Mouse (Mus musculus) midbrain, embryonic 12.5 days (tissue): Measurements from ENCODE around the gene Gm28043. TPM values are rescaled to one million over a fixed set of nuclear protein-coding genes. Genes with fewer than 3 reads are reported as not detected.
A peak's percentile ranks its signal among the peaks of the same experiment; 100 is the strongest.
"Not testable (repeated sequence)": the region's sequence is repeated elsewhere in the genome, so short reads cannot be mapped to it uniquely, and the experiment has no call there.

Experiments
- ATAC-seq: fragments of 200-750 bp; cut with Nextera tagmentation; 2 replicates; pipeline ENCODE4 v1.8.0; 2017; ENCODE audit warnings: low read depth, moderate TSS enrichment, moderate library complexity; ENCODE audit not compliant: low FRiP score
- H3K27ac ChIP-seq: fragments of 300-500 bp; sonication (generic); replicated peaks from 2 replicates; pipeline ENCODE4 v1.5.1; 2016; ENCODE audit warnings: mild to moderate bottlenecking
- H3K27me3 ChIP-seq: fragments of 300-500 bp; sonication (generic); 2 replicates; pipeline ENCODE4 v1.6.1; 2016; ENCODE audit warnings: mild to moderate bottlenecking
- H3K36me3 ChIP-seq: fragments of 300-500 bp; sonication (generic); 2 replicates; pipeline ENCODE4 v1.6.1; 2016
- H3K4me1 ChIP-seq: fragments of 300-500 bp; sonication (generic); 2 replicates; pipeline ENCODE4 v1.6.1; 2016
- H3K4me2 ChIP-seq: fragments of 300-500 bp; sonication (generic); replicated peaks from 2 replicates; pipeline ENCODE4 v1.6.1; 2016; ENCODE audit warnings: mild to moderate bottlenecking, moderate library complexity
- H3K4me3 ChIP-seq: fragments of 300-500 bp; sonication (generic); 2 replicates; pipeline ENCODE4 v1.5.1; 2016; ENCODE audit warnings: mild to moderate bottlenecking
- H3K9ac ChIP-seq: fragments of 300-500 bp; sonication (generic); replicated peaks from 2 replicates; pipeline ENCODE4 v1.6.1; 2016; ENCODE audit warnings: mild to moderate bottlenecking, moderate library complexity
- H3K9me3 ChIP-seq: fragments of 300-500 bp; sonication (generic); 2 replicates; pipeline ENCODE4 v1.6.1; 2016; ENCODE audit warnings: mild to moderate bottlenecking
- WGBS: fragments of 180-500 bp; shearing (Covaris S2); methylation state at CpG from one replicate; pipeline ENCODE4 v1.1.7; 2016; 5-methylcytosine and 5-hydroxymethylcytosine counted together
- polyA plus RNA-seq: library from polyadenylated mRNA; unstranded; fragments of >200 nt; fragmentation: Nextera tagmentation; extraction: Ambion mirVana; gene quantifications from 2 replicates; pipeline ENCODE4 v1.2.1, GENCODE M21; 2016

The Gm28043 gene
- polyA plus RNA-seq, 1 experiment from 2014 or later: 5.0 TPM

DNA sequence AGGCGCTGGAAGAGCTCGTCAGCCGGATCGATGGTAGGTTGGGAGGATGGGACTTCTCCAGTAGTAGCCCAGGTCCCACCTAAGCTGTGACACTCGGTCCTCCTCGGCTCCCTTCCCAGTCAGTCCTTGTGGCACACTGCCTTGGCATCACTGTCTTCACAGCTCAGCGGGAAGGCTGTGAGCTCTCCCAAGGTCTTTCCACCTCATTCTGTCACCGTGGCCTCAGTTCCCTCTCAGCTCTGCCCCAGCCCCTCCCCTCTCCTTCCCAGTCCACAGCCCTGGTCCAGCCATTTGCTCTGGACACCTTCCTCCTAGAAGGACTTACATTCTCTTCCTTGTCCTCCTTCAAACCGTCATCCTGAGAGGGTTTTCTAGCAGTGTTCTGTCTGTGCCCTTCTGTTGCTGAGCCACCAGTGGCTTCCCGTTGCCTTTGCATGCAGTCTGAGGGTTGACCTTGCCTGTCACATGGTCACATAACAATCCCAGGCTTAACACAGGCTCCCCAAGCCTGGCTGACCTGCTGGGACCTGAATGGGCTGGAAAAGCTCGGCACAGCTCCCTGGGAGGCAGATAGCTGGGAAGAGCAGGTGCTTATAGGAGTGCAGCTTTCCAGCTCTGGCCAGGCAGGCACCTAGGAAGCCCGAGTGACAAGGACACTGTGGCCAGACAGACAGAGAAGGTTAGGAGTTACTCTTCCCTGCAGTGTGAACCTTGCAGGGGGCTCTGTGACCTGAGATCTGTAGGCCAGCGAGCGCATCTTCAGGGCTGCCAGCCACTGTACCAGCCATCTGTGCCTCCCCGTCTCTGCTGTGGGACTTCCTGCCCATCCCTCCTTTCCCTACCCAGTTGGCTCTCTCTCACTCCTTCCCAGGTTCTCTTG, 18.5 kb upstream of the Gm28043 start:
- Histone ChIP-seq H3K4me1 (peaks cover 15% of the 10 kb centered on the region), H3K36me3 (peaks cover 59% of the 10 kb centered on the region), H3K9me3 (no peaks in the 10 kb centered on the region), H3K4me2 (no peak overlapping the region), H3K4me3 (no peak overlapping the region), H3K9ac (peak overlapping the region; percentile 34; the same call in 1 of the 2 replicates), H3K27me3 (no peaks in the 10 kb centered on the region), H3K27ac (0 out of 2 replicates have a peak overlapping the region, but pooled peaks have one; percentile 43)
- WGBS: 81% methylated on average over 15 of the region's 15 CpGs
- ATAC-seq: no peak

DNA sequence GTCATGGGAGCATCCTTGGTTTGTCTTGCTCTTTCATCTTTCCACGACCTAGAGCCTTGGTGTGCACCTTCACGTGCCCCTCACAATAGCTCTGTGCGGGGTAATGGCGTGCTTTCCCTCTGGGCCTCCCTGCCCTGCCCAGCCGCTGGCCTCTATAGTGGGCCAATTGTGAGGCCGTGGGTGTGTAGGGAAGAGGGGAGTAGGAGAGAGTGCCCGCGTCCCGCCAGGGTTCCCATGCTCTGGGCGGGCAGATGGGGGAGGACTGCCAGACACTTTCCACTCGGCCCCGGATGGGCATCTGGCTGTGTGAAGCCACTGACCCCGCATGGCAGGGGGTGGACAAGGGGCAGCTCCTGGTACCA, 17.9 kb upstream of the Gm28043 start:
- 80% methylated on average over 13 of the region's 13 CpGs for WGBS
- Histone ChIP-seq H3K27me3 (no peaks in the 10 kb centered on the region), H3K36me3 (peaks cover 64% of the 10 kb centered on the region), H3K4me2 (no peak overlapping the region), H3K27ac (peak overlapping the region; percentile 43; the same call in 1 of the 2 replicates), H3K4me1 (peaks cover 15% of the 10 kb centered on the region), H3K9ac (0 out of 2 replicates have a peak overlapping the region, but pooled peaks have one; percentile 34), H3K4me3 (no peak overlapping the region), H3K9me3 (no peaks in the 10 kb centered on the region)
- ATAC-seq: no peak

DNA sequence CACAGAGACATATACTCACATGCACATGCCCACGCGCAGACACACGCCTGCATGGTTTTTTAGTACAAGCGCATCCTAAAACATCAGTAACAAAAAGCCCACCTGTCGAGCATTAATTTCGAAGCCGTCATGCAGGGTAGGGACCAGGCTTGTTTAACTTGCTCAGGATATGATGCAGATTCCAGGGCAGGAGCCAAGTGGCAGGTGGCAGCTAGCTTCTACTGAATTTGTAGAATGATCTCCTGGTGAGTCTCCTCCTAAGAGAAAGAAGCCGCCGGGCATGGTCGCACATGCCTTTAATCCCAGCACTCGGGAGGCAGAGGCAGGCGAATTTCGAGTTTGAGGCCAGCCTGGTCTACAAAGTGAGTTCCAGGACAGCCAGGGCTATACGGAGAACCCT, 15.6 kb upstream of the Gm28043 start:
- Histone ChIP-seq H3K36me3 (peaks cover 73% of the 10 kb centered on the region), H3K9ac (no peak overlapping the region), H3K27me3 (no peaks in the 10 kb centered on the region), H3K27ac (no peak overlapping the region), H3K4me3 (no peak overlapping the region), H3K9me3 (no peaks in the 10 kb centered on the region), H3K4me1 (peaks cover 15% of the 10 kb centered on the region), H3K4me2 (no peak overlapping the region)
- no peak for ATAC-seq
- 94% methylated on average over 14 of the region's 14 CpGs for WGBS

DNA sequence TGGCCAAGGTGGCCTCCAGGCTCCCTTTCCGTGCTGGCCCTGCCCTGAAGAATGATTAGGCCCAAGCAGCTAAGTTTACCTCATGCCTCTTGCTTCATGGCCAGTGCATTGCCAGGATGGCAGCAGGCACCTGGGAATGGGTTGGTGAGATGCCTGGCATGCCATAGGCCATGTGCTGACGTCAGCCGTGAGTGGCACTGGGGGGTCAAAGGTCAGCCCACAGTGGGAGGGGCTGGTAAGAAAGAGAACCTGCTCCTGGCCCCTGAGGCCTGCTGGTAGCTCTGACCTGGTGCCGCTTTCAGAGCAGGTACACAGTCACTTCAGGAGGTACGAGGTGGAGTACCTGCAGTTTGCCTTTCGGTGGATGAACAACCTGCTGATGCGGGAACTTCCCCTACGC, 15.1 kb upstream of the Gm28043 start:
- ATAC-seq: no peak
- no peak overlapping the region for H3K27ac ChIP-seq
- H3K4me1 ChIP-seq: peaks cover 15% of the 10 kb centered on the region
- H3K9me3 ChIP-seq: no peaks in the 10 kb centered on the region
- peaks cover 74% of the 10 kb centered on the region for H3K36me3 ChIP-seq
- H3K27me3 ChIP-seq: no peaks in the 10 kb centered on the region
- WGBS: 94% methylated on average over 8 of the region's 8 CpGs
- no peak overlapping the region for H3K4me2 ChIP-seq
- H3K9ac ChIP-seq: no peak overlapping the region
- H3K4me3 ChIP-seq: no peak overlapping the region

DNA sequence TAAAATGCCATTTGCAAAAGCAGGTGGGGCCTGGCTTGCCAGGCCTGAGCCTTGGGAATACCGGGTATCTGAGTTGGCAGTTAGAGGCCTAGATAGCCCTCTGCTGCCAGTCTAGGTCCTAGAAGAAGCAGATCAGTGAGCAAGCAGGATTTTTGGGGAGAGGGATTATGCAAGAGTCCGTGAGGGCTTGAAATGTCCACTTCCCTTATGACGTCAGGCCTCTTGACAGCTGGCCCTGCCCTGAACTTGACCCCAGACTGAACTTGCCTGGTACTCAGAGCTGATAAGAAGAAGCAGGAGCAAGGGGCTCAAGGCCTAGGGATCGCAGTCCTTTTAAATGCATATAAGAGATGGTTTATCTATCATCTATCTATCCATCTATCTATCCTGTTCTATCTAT, 13.3 kb upstream of the Gm28043 start:
- Histone ChIP-seq H3K9me3 (no peaks in the 10 kb centered on the region), H3K27me3 (no peaks in the 10 kb centered on the region), H3K4me1 (peaks cover 13% of the 10 kb centered on the region), H3K4me2 (no peak overlapping the region), H3K9ac (no peak overlapping the region), H3K27ac (no peak overlapping the region), H3K36me3 (peaks cover 73% of the 10 kb centered on the region), H3K4me3 (no peak overlapping the region)
- no peak for ATAC-seq
- 75% methylated on average over 4 of the region's 4 CpGs for WGBS

DNA sequence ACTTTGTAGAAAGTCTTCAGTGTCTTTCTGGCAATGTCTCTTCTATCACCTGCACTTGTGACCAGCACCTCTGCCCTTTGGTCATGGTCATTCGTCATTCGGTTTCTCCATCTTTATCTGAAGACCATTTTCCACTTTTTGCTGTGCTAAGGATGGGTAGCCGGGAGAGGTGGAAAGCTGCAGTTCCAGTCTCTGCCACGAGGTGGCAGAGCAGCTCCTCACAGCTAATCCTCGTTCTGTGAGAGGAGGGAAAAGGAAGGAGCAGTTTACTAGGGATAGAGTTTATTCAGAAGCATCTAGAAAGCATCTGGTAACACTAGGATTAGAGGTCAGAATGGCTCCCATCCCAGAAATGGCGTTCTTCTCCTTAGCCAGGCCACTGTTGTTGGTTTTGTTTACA, 11.4 kb upstream of the Gm28043 start:
- peaks cover 62% of the 10 kb centered on the region for H3K36me3 ChIP-seq
- no peak overlapping the region for H3K4me3 ChIP-seq
- H3K27ac ChIP-seq: no peak overlapping the region
- no peak overlapping the region for H3K4me2 ChIP-seq
- ATAC-seq: no peak
- no peaks in the 10 kb centered on the region for H3K9me3 ChIP-seq
- 25% methylated on average over 6 of the region's 6 CpGs for WGBS
- H3K27me3 ChIP-seq: no peaks in the 10 kb centered on the region
- no peaks in the 10 kb centered on the region for H3K4me1 ChIP-seq
- H3K9ac ChIP-seq: no peak overlapping the region

DNA sequence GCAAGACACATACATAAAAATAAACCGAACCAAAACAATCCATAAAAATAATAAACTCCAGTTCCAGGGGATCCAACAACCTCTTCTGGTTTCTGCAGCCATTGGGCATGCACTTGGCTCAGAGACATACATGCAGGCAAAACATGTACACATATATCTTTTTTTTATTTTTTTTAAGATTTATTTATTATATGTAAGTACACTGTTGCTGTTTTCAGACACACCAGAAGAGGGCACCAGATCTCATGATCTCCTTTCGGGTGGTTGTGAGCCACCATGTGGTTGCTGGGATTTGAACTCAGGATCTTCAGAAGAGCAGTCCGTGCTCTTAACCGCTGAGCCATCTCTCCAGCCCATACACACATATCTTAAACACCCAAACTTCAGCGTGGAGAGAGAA, 1.2 kb upstream of the Gm28043 start:
- H3K4me3 ChIP-seq, H3K36me3 ChIP-seq, H3K27ac ChIP-seq, H3K9me3 ChIP-seq, ATAC-seq, H3K27me3 ChIP-seq, H3K4me2 ChIP-seq, H3K9ac ChIP-seq: not testable (repeated sequence)
- H3K4me1 ChIP-seq: peaks cover 31% of the 10 kb centered on the region
- 86% methylated on average over 5 of the region's 5 CpGs for WGBS

DNA sequence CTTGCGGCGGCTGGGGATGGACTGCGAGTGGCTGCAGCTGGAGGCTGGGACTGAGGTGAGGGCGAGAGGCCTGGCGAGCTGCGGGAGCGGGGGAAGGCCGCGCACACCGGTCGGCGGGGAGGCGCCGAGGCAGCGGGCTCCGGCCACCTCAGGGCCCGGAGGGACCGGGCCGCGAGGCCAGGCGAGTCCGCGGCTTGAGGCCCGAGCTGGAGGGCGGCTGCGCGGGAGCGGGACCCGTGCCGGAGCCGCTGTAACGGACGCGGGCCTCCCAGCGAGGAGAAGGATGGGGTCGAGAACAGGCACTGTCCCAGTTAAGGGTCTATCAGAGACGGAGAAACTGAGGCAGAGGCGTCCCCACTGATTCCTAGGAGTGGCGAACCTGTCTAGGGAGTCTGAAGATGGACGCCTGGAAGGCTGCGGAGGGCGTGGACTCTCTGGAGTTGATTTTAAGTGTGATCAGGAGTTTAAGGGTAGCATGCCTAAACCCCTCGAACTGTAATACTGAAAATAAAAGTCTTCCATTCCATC, 412 bp downstream of the Gm28043 start:
- H3K27me3 ChIP-seq: no peaks in the 10 kb centered on the region
- 0 out of 2 replicates have a peak, but pooled peaks have one; percentile 2 for ATAC-seq
- under 1% methylated on average over 42 of the region's 43 CpGs for WGBS

DNA sequence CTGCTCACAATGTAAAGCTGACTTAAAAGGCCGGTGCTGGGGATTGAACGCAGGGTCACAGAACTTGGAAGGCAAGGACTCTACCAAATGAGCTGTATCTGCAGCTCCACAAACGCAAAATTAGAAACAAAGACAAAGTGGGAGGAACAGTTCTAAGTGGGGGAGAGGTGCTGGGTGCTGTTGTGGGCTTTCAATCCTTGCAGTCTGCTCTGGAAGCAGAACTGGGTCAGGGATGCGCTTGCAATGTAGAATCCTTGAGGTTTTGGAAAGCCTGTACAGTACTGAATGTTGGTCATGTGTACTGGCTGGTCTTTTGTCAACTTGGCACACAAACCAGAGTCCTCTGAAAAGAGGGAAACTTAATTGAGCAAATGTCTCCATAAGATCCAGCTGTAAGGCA, 940 bp downstream of the Gm28043 start:
- Histone ChIP-seq H3K4me3 (peak overlapping the region; percentile 96), H3K4me2 (peak overlapping the region; percentile 91), H3K9ac (peak overlapping the region; percentile 97), H3K9me3 (no peaks in the 10 kb centered on the region), H3K27ac (peak overlapping the region; percentile 96; the same call in 1 of the 2 replicates), H3K4me1 (peaks cover 31% of the 10 kb centered on the region), H3K36me3 (peaks cover 22% of the 10 kb centered on the region), H3K27me3 (no peaks in the 10 kb centered on the region)
- no peak for ATAC-seq
- 12% methylated on average over 4 of the region's 4 CpGs for WGBS

More for the DNA sequence above, 412 bp downstream of the Gm28043 start:
- Histone ChIP-seq H3K4me3 (peak overlapping the region; percentile 96), H3K4me1 (peaks cover 31% of the 10 kb centered on the region), H3K9me3 (no peaks in the 10 kb centered on the region), H3K4me2 (peak overlapping the region; percentile 91), H3K36me3 (peaks cover 19% of the 10 kb centered on the region), H3K27ac (peak overlapping the region; percentile 96), H3K9ac (peak overlapping the region; percentile 97)

DNA sequence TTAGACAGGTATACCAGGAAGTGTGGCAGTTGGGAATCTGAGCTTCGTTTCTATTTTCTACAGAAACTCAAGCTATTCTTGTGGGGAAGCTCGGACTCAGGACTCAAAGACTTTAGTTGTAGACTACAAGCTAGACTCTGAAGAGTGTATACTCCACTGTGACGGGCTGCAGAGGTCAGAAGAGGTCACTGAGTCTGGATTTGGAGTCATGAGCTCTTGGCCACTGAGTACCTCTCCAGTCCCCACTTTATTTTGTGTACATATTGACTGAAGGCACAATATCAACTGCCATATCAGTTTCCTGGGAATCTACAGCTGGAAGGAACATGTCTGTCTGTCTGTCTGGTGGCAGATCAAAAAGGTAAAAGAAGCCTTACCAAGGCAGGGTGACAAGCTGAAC, 4.6 kb downstream of the Gm28043 start:
- 91% methylated on average over 3 of the region's 3 CpGs for WGBS

DNA sequence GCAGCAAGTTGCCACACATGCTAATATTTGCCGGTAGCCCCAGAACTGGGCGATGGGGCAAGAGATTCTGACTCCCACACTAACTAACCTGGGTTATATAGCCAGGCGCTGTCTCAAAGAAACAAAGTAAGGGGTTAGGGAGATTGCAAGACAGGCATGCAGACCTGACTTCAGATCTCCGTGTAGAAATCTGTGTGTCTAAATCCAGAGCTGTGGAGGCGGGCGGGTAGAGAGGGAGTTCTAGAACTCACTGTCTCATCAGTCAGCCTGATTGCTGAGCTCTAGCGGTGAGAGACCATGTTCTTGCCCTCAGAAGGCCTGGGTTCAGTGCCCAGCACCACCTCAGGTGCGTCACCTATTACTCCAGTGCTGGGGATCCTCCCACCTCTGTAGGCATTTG, 8.8 kb downstream of the Gm28043 start:
- Histone ChIP-seq H3K36me3 (peaks cover 96% of the 10 kb centered on the region), H3K4me1 (no peaks in the 10 kb centered on the region), H3K27ac (no peak overlapping the region), H3K9ac (no peak overlapping the region), H3K4me3 (no peak overlapping the region), H3K4me2 (no peak overlapping the region), H3K9me3 (no peaks in the 10 kb centered on the region), H3K27me3 (no peaks in the 10 kb centered on the region)
- 95% methylated on average over 8 of the region's 8 CpGs for WGBS
- no peak for ATAC-seq

More for the DNA sequence above, 4.6 kb downstream of the Gm28043 start:
- H3K9ac ChIP-seq: no peak overlapping the region
- H3K27ac ChIP-seq: no peak overlapping the region
- no peaks in the 10 kb centered on the region for H3K27me3 ChIP-seq
- H3K4me3 ChIP-seq: no peak overlapping the region
- H3K9me3 ChIP-seq: no peaks in the 10 kb centered on the region
- H3K4me2 ChIP-seq: no peak overlapping the region
- peaks cover 28% of the 10 kb centered on the region for H3K4me1 ChIP-seq
- no peak for ATAC-seq
- peaks cover 56% of the 10 kb centered on the region for H3K36me3 ChIP-seq

DNA sequence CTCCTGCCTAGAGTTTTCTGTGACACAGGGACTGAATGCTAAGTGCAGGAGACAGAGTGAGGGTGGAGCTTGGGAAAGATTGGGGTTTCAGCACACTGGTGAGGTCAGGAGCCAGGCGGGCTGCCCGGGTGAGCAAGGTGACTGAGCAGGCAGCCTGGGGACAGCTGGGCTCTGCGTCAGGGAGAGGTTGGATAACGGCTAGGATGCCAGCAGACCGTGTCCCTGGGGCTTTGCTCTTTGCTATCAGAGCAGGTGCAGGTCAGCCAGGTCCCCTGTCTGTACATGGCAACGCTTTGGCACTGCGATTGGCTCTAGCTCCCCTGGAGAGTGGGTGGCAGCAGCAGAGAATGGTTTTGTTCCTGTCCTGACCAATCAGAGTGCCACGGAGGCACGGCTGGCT, 12.6 kb downstream of the Gm28043 start:
- no peaks in the 10 kb centered on the region for H3K4me1 ChIP-seq
- no peak overlapping the region for H3K4me3 ChIP-seq
- WGBS: 94% methylated on average over 9 of the region's 9 CpGs
- H3K27me3 ChIP-seq: no peaks in the 10 kb centered on the region
- no peak overlapping the region for H3K4me2 ChIP-seq
- H3K27ac ChIP-seq: no peak overlapping the region
- no peak overlapping the region for H3K9ac ChIP-seq
- H3K36me3 ChIP-seq: peaks cover 96% of the 10 kb centered on the region
- ATAC-seq: no peak
- no peaks in the 10 kb centered on the region for H3K9me3 ChIP-seq
